Mouse (Mus musculus) ES-Bruce4 (cell line): Measurements from ENCODE around the gene Smoc1.

Experiments
- CTCF ChIP-seq: IDR thresholded peaks from one replicate; pipeline ENCODE4 v1.8.1; 2011; ENCODE audit warnings: low read depth, low read length
- EP300 ChIP-seq: IDR thresholded peaks from 2 replicates; pipeline ENCODE4 v1.6.1; 2011; ENCODE audit warnings: low read depth, low read length; ENCODE audit not compliant: insufficient read depth
- POLR2A ChIP-seq: IDR thresholded peaks from one replicate; pipeline ENCODE4 v1.8.1; 2011; ENCODE audit warnings: low read length; ENCODE audit not compliant: insufficient read depth

- TF ChIP-seq CTCF = no peak
- TF ChIP-seq POLR2A = no peak
- no peak for TF ChIP-seq EP300
Measured at GRCm38 (mm10) chr12:81110006-81110405, 83.4 kb downstream of the Smoc1 start.
